8 mouse cellular contexts compared by ENCODE assay signal in genomic region chrX:103067107-103067506, GRCm38 (mm10).
DNase-seq lines count a peak whose midpoint lies in the region; ATAC-seq and TF ChIP-seq lines count a peak whose summit lies in the region.
"Not testable (repeated sequence)": the region's sequence is repeated elsewhere in the genome, so short reads cannot be mapped to it uniquely, and the experiment has no call there.

No protein-coding gene starts in this region.

- H3K9ac ChIP-seq in forebrain, embryonic 13.5 days; hindbrain, embryonic 14.5 days; intestine, postnatal 0 days (ENCODE audit: low read depth, low read length); lung, embryonic 14.5 days; midbrain, embryonic 13.5 days (replicated peaks); neural tube, embryonic 12.5 days; stomach, postnatal 0 days (ENCODE audit: low read length): not testable (repeated sequence)

- H3K27me3 ChIP-seq in forebrain, embryonic 13.5 days; hindbrain, embryonic 14.5 days (ENCODE audit: control insufficient read depth, insufficient read depth, low read length); intestine, postnatal 0 days (replicated peaks; ENCODE audit: control insufficient read depth, insufficient read depth, low read length); lung, embryonic 14.5 days (ENCODE audit: insufficient read depth, low read length); midbrain, embryonic 13.5 days; neural tube, embryonic 12.5 days (replicated peaks); stomach, postnatal 0 days (ENCODE audit: control insufficient read depth, insufficient read depth, low read length): not testable (repeated sequence)

- H3K27ac ChIP-seq in forebrain, embryonic 13.5 days; hindbrain, embryonic 14.5 days; intestine, postnatal 0 days (ENCODE audit: low read depth, low read length); lung, embryonic 14.5 days (ENCODE audit: low read depth); midbrain, embryonic 13.5 days; neural tube, embryonic 12.5 days; stomach, postnatal 0 days (replicated peaks): not testable (repeated sequence)

- H3K9me3 ChIP-seq in forebrain, embryonic 13.5 days (replicated peaks); hindbrain, embryonic 14.5 days (ENCODE audit: control insufficient read depth, low read length); intestine, postnatal 0 days (ENCODE audit: control insufficient read depth); lung, embryonic 14.5 days (ENCODE audit: low read depth, low read length); midbrain, embryonic 13.5 days; neural tube, embryonic 12.5 days; stomach, postnatal 0 days (ENCODE audit: control insufficient read depth, low read length): not testable (repeated sequence)

- DNase-seq in hindbrain, embryonic 14.5 days (ENCODE audit: low spot score); lung, embryonic 14.5 days; stomach, postnatal 0 days (ENCODE audit: low spot score): not testable (repeated sequence)

- H3K4me2 ChIP-seq in forebrain, embryonic 13.5 days; hindbrain, embryonic 14.5 days (replicated peaks); intestine, postnatal 0 days (replicated peaks; ENCODE audit: low read depth); lung, embryonic 14.5 days; midbrain, embryonic 13.5 days (replicated peaks); neural tube, embryonic 12.5 days (replicated peaks); stomach, postnatal 0 days (replicated peaks; ENCODE audit: low read depth): not testable (repeated sequence)

- TF ChIP-seq CTCF in intestine, postnatal 0 days (IDR thresholded peaks at IDR 0.05; ENCODE audit: low read depth); lung, embryonic 14.5 days (IDR thresholded peaks at IDR 0.05; ENCODE audit: low read depth); stomach, postnatal 0 days (IDR thresholded peaks at IDR 0.05; ENCODE audit: low read depth): not testable (repeated sequence)

- not testable (repeated sequence) for H3K4me1 ChIP-seq in forebrain, embryonic 13.5 days; hindbrain, embryonic 14.5 days (replicated peaks; ENCODE audit: control insufficient read depth, insufficient read depth, low read length); intestine, postnatal 0 days (replicated peaks; ENCODE audit: control insufficient read depth, insufficient read depth, low read length); lung, embryonic 14.5 days (ENCODE audit: insufficient read depth); midbrain, embryonic 13.5 days (replicated peaks); neural tube, embryonic 12.5 days; stomach, postnatal 0 days (replicated peaks; ENCODE audit: control insufficient read depth, insufficient read depth)

- not testable (repeated sequence) for H3K36me3 ChIP-seq in forebrain, embryonic 13.5 days (ENCODE audit: poor library complexity, severe bottlenecking); hindbrain, embryonic 14.5 days (replicated peaks; ENCODE audit: control insufficient read depth, insufficient read depth); intestine, postnatal 0 days (ENCODE audit: control insufficient read depth, insufficient read depth); lung, embryonic 14.5 days (ENCODE audit: insufficient read depth); midbrain, embryonic 13.5 days; neural tube, embryonic 12.5 days; stomach, postnatal 0 days (ENCODE audit: control insufficient read depth, insufficient read depth, low read length)

- ATAC-seq in forebrain, embryonic 13.5 days: peak; percentile 20
- ATAC-seq in granulocyte monocyte progenitor cell, adult 5-6 weeks (replicated peaks; ENCODE audit: poor library complexity, severe bottlenecking): peak; percentile 22; the same call in 1 of the 2 replicates
- ATAC-seq in hindbrain, embryonic 14.5 days (ENCODE audit: low FRiP score): peak; percentile 18; the same call in 1 of the 2 replicates
- 0 out of 2 replicates have a peak, but pooled peaks have one; percentile 22 for ATAC-seq in intestine, postnatal 0 days
- peak; percentile 25; the same call in 1 of the 2 replicates for ATAC-seq in lung, embryonic 14.5 days (ENCODE audit: insufficient read depth)
- peak; percentile 22 for ATAC-seq in midbrain, embryonic 13.5 days
- peak; percentile 23 for ATAC-seq in neural tube, embryonic 12.5 days (ENCODE audit: low FRiP score, low read depth)
- ATAC-seq in stomach, postnatal 0 days (ENCODE audit: low FRiP score, low TSS enrichment): 0 out of 2 replicates have a peak, but pooled peaks have one; percentile 21

- not testable (repeated sequence) for TF ChIP-seq EP300 in stomach, postnatal 0 days (optimal IDR thresholded peaks at IDR 0.05)

- no CpG with 5 or more reads among the region's 45 CpGs for WGBS in forebrain, embryonic 13.5 days
- WGBS in hindbrain, embryonic 14.5 days: no CpG with 5 or more reads among the region's 45 CpGs
- WGBS in intestine, postnatal 0 days: no CpG with 5 or more reads among the region's 45 CpGs
- no CpG with 5 or more reads among the region's 45 CpGs for WGBS in lung, embryonic 14.5 days
- WGBS in midbrain, embryonic 13.5 days: no CpG with 5 or more reads among the region's 45 CpGs
- WGBS in neural tube, embryonic 12.5 days: no CpG with 5 or more reads among the region's 45 CpGs
- WGBS in stomach, postnatal 0 days: no CpG with 5 or more reads among the region's 45 CpGs

- not testable (repeated sequence) for H3K4me3 ChIP-seq in forebrain, embryonic 13.5 days; hindbrain, embryonic 14.5 days (replicated peaks; ENCODE audit: low read length); intestine, postnatal 0 days (ENCODE audit: low read depth, low read length); lung, embryonic 14.5 days (ENCODE audit: low read depth, low read length); midbrain, embryonic 13.5 days (replicated peaks); neural tube, embryonic 12.5 days; stomach, postnatal 0 days (ENCODE audit: low read depth, low read length)
